Mouse (Mus musculus) CH12.LX (cell line): ENCODE results near the gene Rbm47.
"Not testable (repeated sequence)": the region's sequence is repeated elsewhere in the genome, so short reads cannot be mapped to it uniquely, and the experiment has no call there.

Experiments
- CTCF ChIP-seq, 2 experiments: IDR thresholded peaks in 1 of 2; conservative IDR thresholded peaks in 1 of 2; 2 replicates each; pipeline ENCODE4 v1.5.1; 2011 to 2012; ENCODE audit warnings: low read depth in 2 of 2, low read length in 2 of 2, improper control_type of control experiment in 1 of 2, inconsistent platforms in 1 of 2, mild to moderate bottlenecking in 1 of 2, moderate library complexity in 1 of 2
- EP300 ChIP-seq: IDR thresholded peaks from 2 replicates; pipeline ENCODE4 v1.6.1; 2011; ENCODE audit warnings: low read length, improper control_type of control experiment
- MXI1 ChIP-seq: IDR thresholded peaks from 2 replicates; pipeline ENCODE4 v1.6.1; 2011; ENCODE audit warnings: mild to moderate bottlenecking, low read depth, low read length, improper control_type of control experiment
- RAD21 ChIP-seq: IDR thresholded peaks from 2 replicates; pipeline ENCODE4 v1.6.1; 2011; ENCODE audit warnings: low read depth, mild to moderate bottlenecking, low read length, improper control_type of control experiment, moderate library complexity
- SMC3 ChIP-seq: IDR thresholded peaks from 2 replicates; pipeline ENCODE4 v1.6.1; 2011; ENCODE audit warnings: low read depth, low read length, improper control_type of control experiment
- TBP ChIP-seq: conservative IDR thresholded peaks from 2 replicates; pipeline ENCODE4 v1.6.1; 2011; ENCODE audit warnings: low read depth, low read length, improper control_type of control experiment
- TCF12 ChIP-seq: IDR thresholded peaks from 2 replicates; pipeline ENCODE4 v1.6.1; 2014; ENCODE audit warnings: low read depth, mild to moderate bottlenecking, inconsistent platforms, low read length, improper control_type of control experiment

- TF ChIP-seq TBP; CTCF (conservative IDR thresholded peaks at IDR 0.05 in 1 of 2, IDR thresholded peaks at IDR 0.05 in 1 of 2; ENCODE audit: low read depth in 2 of 2, low read length in 2 of 2); RAD21; EP300; TCF12; MXI1; SMC3: not testable (repeated sequence)
These were observed 185.9 kb downstream of the Rbm47 start for GRCm38 (mm10) chr5:65987004-65987403.
